Mouse (Mus musculus): ENCODE measurements around the gene Haus8.

GRCm38 (mm10) chr8:71291351-71291750 is 18.6 kb upstream of the Haus8 start:
- TF ChIP-seq GATA1 (IDR thresholded peaks at IDR 0.05; ENCODE audit: low read length) (no peak), TAL1 (IDR thresholded peaks at IDR 0.05; ENCODE audit: low read length) (no peak)
